Mouse (Mus musculus): ENCODE data around the gene Zbtb6. TPM values are rescaled to one million over a fixed set of nuclear protein-coding genes. Genes with fewer than 3 reads are reported as not detected.

Gene Zbtb6
- 14.2 and 14.6 TPM in 2 replicates for polyA plus RNA-seq (2012; ENCODE audit: insufficient read depth, insufficient read length, missing spikeins)

GRCm38 (mm10) chr2:37442611-37443591, at the start of gene Zbtb6, which contains the start of the genes Zbtb26 and Rabgap1:
Gene Zbtb6 (minus strand): TSS chr2:37443171.
Gene Zbtb26 (minus strand): TSS chr2:37443135.
Gene Rabgap1 (plus strand): TSS chr2:37443279.
- no peak for TF ChIP-seq POLR2A (IDR thresholded peaks at IDR 0.05; ENCODE audit: borderline replicate concordance, low read depth, low read length)
- TF ChIP-seq CTCF (IDR thresholded peaks at IDR 0.05; ENCODE audit: low read depth, low read length): no peak
- H3K27ac ChIP-seq (ENCODE audit: insufficient read depth, low read depth, low read length): peak within 1 kb of the TSS; percentile 80
- peaks cover 10% of the 10 kb centered on the region for H3K4me1 ChIP-seq (ENCODE audit: control insufficient read depth, insufficient read depth, low read length)
- H3K4me3 ChIP-seq (ENCODE audit: insufficient read depth, low read length): peak within 1 kb of the TSS; percentile 99

- Histone ChIP-seq H3K27ac (ENCODE audit: insufficient read depth, low read depth, low read length) (no peak overlapping the region), H3K4me3 (ENCODE audit: insufficient read depth, low read length) (no peak overlapping the region), H3K4me1 (ENCODE audit: control insufficient read depth, insufficient read depth, low read length) (no peaks in the 10 kb centered on the region)
- no peak for TF ChIP-seq POLR2A (IDR thresholded peaks at IDR 0.05; ENCODE audit: borderline replicate concordance, low read depth, low read length)
- TF ChIP-seq CTCF (IDR thresholded peaks at IDR 0.05; ENCODE audit: low read depth, low read length): no peak
These were observed 46.0 kb upstream of the Zbtb6 start for GRCm38 (mm10) chr2:37488956-37489355.

- no peak overlapping the region for H3K4me3 ChIP-seq (ENCODE audit: insufficient read depth, low read length)
- no peaks in the 10 kb centered on the region for H3K4me1 ChIP-seq (ENCODE audit: control insufficient read depth, insufficient read depth, low read length)
- TF ChIP-seq CTCF (IDR thresholded peaks at IDR 0.05; ENCODE audit: low read depth, low read length) (no peak), POLR2A (IDR thresholded peaks at IDR 0.05; ENCODE audit: borderline replicate concordance, low read depth, low read length) (no peak)
- no peak overlapping the region for H3K27ac ChIP-seq (ENCODE audit: insufficient read depth, low read depth, low read length)
These were observed 43.4 kb upstream of the Zbtb6 start for GRCm38 (mm10) chr2:37486408-37486807.

- Histone ChIP-seq H3K27ac (ENCODE audit: insufficient read depth, low read depth, low read length) (no peak overlapping the region), H3K4me1 (ENCODE audit: control insufficient read depth, insufficient read depth, low read length) (no peaks in the 10 kb centered on the region), H3K4me3 (ENCODE audit: insufficient read depth, low read length) (no peak overlapping the region)
- TF ChIP-seq CTCF (IDR thresholded peaks at IDR 0.05; ENCODE audit: low read depth, low read length): no peak
- no peak for TF ChIP-seq POLR2A (IDR thresholded peaks at IDR 0.05; ENCODE audit: borderline replicate concordance, low read depth, low read length)
These were observed 42.4 kb upstream of the Zbtb6 start for GRCm38 (mm10) chr2:37485370-37485769.

GRCm38 (mm10) chr2:37484165-37484564, 41.2 kb upstream of the Zbtb6 start:
- no peak overlapping the region for H3K4me3 ChIP-seq (ENCODE audit: insufficient read depth, low read length)
- H3K4me1 ChIP-seq (ENCODE audit: control insufficient read depth, insufficient read depth, low read length): no peaks in the 10 kb centered on the region
- peak overlapping the region; percentile 37; the same call in 1 of the 2 replicates for H3K27ac ChIP-seq (ENCODE audit: insufficient read depth, low read depth, low read length)
- TF ChIP-seq POLR2A (IDR thresholded peaks at IDR 0.05; ENCODE audit: borderline replicate concordance, low read depth, low read length): no peak
- no peak for TF ChIP-seq CTCF (IDR thresholded peaks at IDR 0.05; ENCODE audit: low read depth, low read length)

GRCm38 (mm10) chr2:37480039-37480438, 37.1 kb upstream of the Zbtb6 start:
- H3K27ac ChIP-seq (ENCODE audit: insufficient read depth, low read depth, low read length): no peak overlapping the region
- TF ChIP-seq CTCF (IDR thresholded peaks at IDR 0.05; ENCODE audit: low read depth, low read length): no peak
- no peak for TF ChIP-seq POLR2A (IDR thresholded peaks at IDR 0.05; ENCODE audit: borderline replicate concordance, low read depth, low read length)
- no peaks in the 10 kb centered on the region for H3K4me1 ChIP-seq (ENCODE audit: control insufficient read depth, insufficient read depth, low read length)
- H3K4me3 ChIP-seq (ENCODE audit: insufficient read depth, low read length): no peak overlapping the region

GRCm38 (mm10) chr2:37479559-37479958, 36.6 kb upstream of the Zbtb6 start:
- no peak for TF ChIP-seq POLR2A (IDR thresholded peaks at IDR 0.05; ENCODE audit: borderline replicate concordance, low read depth, low read length)
- no peak for TF ChIP-seq CTCF (IDR thresholded peaks at IDR 0.05; ENCODE audit: low read depth, low read length)
- Histone ChIP-seq H3K4me1 (ENCODE audit: control insufficient read depth, insufficient read depth, low read length) (no peaks in the 10 kb centered on the region), H3K4me3 (ENCODE audit: insufficient read depth, low read length) (no peak overlapping the region), H3K27ac (ENCODE audit: insufficient read depth, low read depth, low read length) (no peak overlapping the region)

- H3K4me1 ChIP-seq (ENCODE audit: control insufficient read depth, insufficient read depth, low read length): no peaks in the 10 kb centered on the region
- no peak for TF ChIP-seq CTCF (IDR thresholded peaks at IDR 0.05; ENCODE audit: low read depth, low read length)
- TF ChIP-seq POLR2A (IDR thresholded peaks at IDR 0.05; ENCODE audit: borderline replicate concordance, low read depth, low read length): no peak
- H3K27ac ChIP-seq (ENCODE audit: insufficient read depth, low read depth, low read length): no peak overlapping the region
- H3K4me3 ChIP-seq (ENCODE audit: insufficient read depth, low read length): no peak overlapping the region
These were observed 23.3 kb upstream of the Zbtb6 start for GRCm38 (mm10) chr2:37466266-37466665.

- Histone ChIP-seq H3K4me3 (ENCODE audit: insufficient read depth, low read length) (no peak overlapping the region), H3K27ac (ENCODE audit: insufficient read depth, low read depth, low read length) (no peak overlapping the region), H3K4me1 (ENCODE audit: control insufficient read depth, insufficient read depth, low read length) (no peaks in the 10 kb centered on the region)
- TF ChIP-seq CTCF (IDR thresholded peaks at IDR 0.05; ENCODE audit: low read depth, low read length) (no peak), POLR2A (IDR thresholded peaks at IDR 0.05; ENCODE audit: borderline replicate concordance, low read depth, low read length) (no peak)
These were observed 17.7 kb upstream of the Zbtb6 start for GRCm38 (mm10) chr2:37460707-37461106.

GRCm38 (mm10) chr2:37452376-37452760, 9.4 kb upstream of the Zbtb6 start:
- H3K4me3 ChIP-seq (ENCODE audit: insufficient read depth, low read length): peak overlapping the region; percentile 94
- H3K27ac ChIP-seq (ENCODE audit: insufficient read depth, low read depth, low read length): peak overlapping the region; percentile 60
- TF ChIP-seq POLR2A (IDR thresholded peaks at IDR 0.05; ENCODE audit: borderline replicate concordance, low read depth, low read length) (no peak), CTCF (IDR thresholded peaks at IDR 0.05; ENCODE audit: low read depth, low read length) (0 out of 2 replicates have a peak, but pooled peaks have one; percentile 13)
- peaks cover 5% of the 10 kb centered on the region for H3K4me1 ChIP-seq (ENCODE audit: control insufficient read depth, insufficient read depth, low read length)
